Mouse (Mus musculus): ENCODE data around the gene Ssr2.

The Ssr2 gene

GRCm38 (mm10) chr3:88575540-88575939, at the start of gene Ssr2:
Gene Ssr2, plus strand, starts transcription at chr3:88575876.
- no peak for DNase-seq (ENCODE audit: low spot score)

- peak; percentile 79 for DNase-seq (ENCODE audit: low spot score)
Observed at GRCm38 (mm10) chr3:88526157-88527131, 49.2 kb upstream of the Ssr2 start.

GRCm38 (mm10) chr3:88527565-88527964, 48.1 kb upstream of the Ssr2 start:
- DNase-seq (ENCODE audit: low spot score) = no peak

GRCm38 (mm10) chr3:88528646-88529045, 47.0 kb upstream of the Ssr2 start:
- no peak for DNase-seq (ENCODE audit: low spot score)

GRCm38 (mm10) chr3:88529204-88530000, 46.3 kb upstream of the Ssr2 start:
- no peak for DNase-seq (ENCODE audit: low spot score)

- no peak for DNase-seq (ENCODE audit: low spot score)
Observed at GRCm38 (mm10) chr3:88530082-88530864, 45.4 kb upstream of the Ssr2 start.

GRCm38 (mm10) chr3:88531348-88532298, 44.1 kb upstream of the Ssr2 start:
- peak; percentile 82 for DNase-seq (ENCODE audit: low spot score)

- DNase-seq (ENCODE audit: low spot score) = no peak
Observed at GRCm38 (mm10) chr3:88532299-88532674, 43.4 kb upstream of the Ssr2 start, which contains the start of gene Mex3a. Gene Mex3a, plus strand, starts transcription at chr3:88532395.

GRCm38 (mm10) chr3:88532689-88533511, 42.8 kb upstream of the Ssr2 start:
- DNase-seq (ENCODE audit: low spot score) = no peak

- DNase-seq (ENCODE audit: low spot score) = no peak
Observed at GRCm38 (mm10) chr3:88533706-88534105, 42.0 kb upstream of the Ssr2 start.

- DNase-seq (ENCODE audit: low spot score) = no peak
Observed at GRCm38 (mm10) chr3:88535005-88535404, 40.7 kb upstream of the Ssr2 start.

- no peak for DNase-seq (ENCODE audit: low spot score)
Observed at GRCm38 (mm10) chr3:88535527-88535926, 40.1 kb upstream of the Ssr2 start.

- DNase-seq (ENCODE audit: low spot score) = peak; percentile 61
Observed at GRCm38 (mm10) chr3:88536103-88536930, 39.4 kb upstream of the Ssr2 start.

GRCm38 (mm10) chr3:88537146-88537545, 38.5 kb upstream of the Ssr2 start:
- no peak for DNase-seq (ENCODE audit: low spot score)

GRCm38 (mm10) chr3:88538271-88539145, 37.2 kb upstream of the Ssr2 start:
- no peak for DNase-seq (ENCODE audit: low spot score)

- no peak for DNase-seq (ENCODE audit: low spot score)
Observed at GRCm38 (mm10) chr3:88539397-88539796, 36.3 kb upstream of the Ssr2 start.

GRCm38 (mm10) chr3:88540085-88540484, 35.6 kb upstream of the Ssr2 start:
- DNase-seq (ENCODE audit: low spot score) = no peak

Measured in ovary, adult 18-20 months (tissue).